Mouse (Mus musculus): ENCODE measurements around the gene Mtmr1. TPM values are rescaled to one million over a fixed set of nuclear protein-coding genes. Genes with fewer than 3 reads are reported as not detected.

Mtmr1 gene
- polyA plus RNA-seq, 1 experiment from 2014 or later: 17.1 TPM

DNA sequence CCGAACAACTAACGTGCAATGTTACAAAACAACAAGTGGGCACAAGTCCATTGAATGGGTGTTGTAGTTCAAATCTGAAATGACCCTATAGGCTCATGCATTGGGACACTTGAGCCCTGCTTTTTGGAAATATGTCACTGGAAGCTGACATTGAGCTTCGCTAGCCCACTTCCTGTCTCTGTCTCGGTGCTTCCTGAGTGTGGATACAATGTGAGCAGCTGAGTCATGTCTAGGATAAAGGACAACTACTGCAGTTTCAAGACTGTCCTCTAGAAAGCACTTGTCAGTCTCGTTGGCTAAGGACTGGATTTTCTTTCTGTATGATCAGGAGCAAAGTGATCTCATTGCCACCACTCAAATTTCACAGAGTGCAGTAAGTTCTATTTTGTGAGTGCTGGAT, 78.4 kb downstream of the Mtmr1 start:
- Histone ChIP-seq H3K27ac (replicated peaks in 1 of 2; ENCODE audit: control insufficient read depth in 1 of 2, insufficient read depth in 1 of 2, low read depth in 2 of 2, low read length in 2 of 2) (no peak overlapping the region), H3K9ac (ENCODE audit: low read length) (no peak overlapping the region), H3K4me2 (ENCODE audit: low read length) (no peak overlapping the region), H3K4me1 (ENCODE audit: control insufficient read depth in 2 of 2, insufficient read depth in 2 of 2, low read length in 2 of 2) (no peaks in the 10 kb centered on the region), H3K36me3 (ENCODE audit: control insufficient read depth, insufficient read depth, low read length) (peaks cover 22% of the 10 kb centered on the region), H3K27me3 (ENCODE audit: control insufficient read depth, insufficient read depth, low read length) (no peaks in the 10 kb centered on the region), H3K4me3 (ENCODE audit: control insufficient read depth in 1 of 2, insufficient read depth in 1 of 2, low read depth in 1 of 2, low read length in 2 of 2) (no peak overlapping the region), H3K9me3 (ENCODE audit: control insufficient read depth, low read length) (no peaks in the 10 kb centered on the region)
- WGBS: 68% methylated on average over 5 of the region's 5 CpGs
- no peak for ATAC-seq (ENCODE audit: insufficient number of reproducible peaks, insufficient read depth, low FRiP score, low read depth)

- 69% methylated on average over 6 of the region's 6 CpGs for WGBS
- Histone ChIP-seq H3K4me1 (ENCODE audit: control insufficient read depth in 2 of 2, insufficient read depth in 2 of 2, low read length in 2 of 2) (no peaks in the 10 kb centered on the region), H3K9me3 (ENCODE audit: control insufficient read depth, low read length) (no peaks in the 10 kb centered on the region), H3K4me3 (ENCODE audit: control insufficient read depth in 1 of 2, insufficient read depth in 1 of 2, low read depth in 1 of 2, low read length in 2 of 2) (no peak overlapping the region), H3K27ac (replicated peaks in 1 of 2; ENCODE audit: control insufficient read depth in 1 of 2, insufficient read depth in 1 of 2, low read depth in 2 of 2, low read length in 2 of 2) (no peak overlapping the region), H3K36me3 (ENCODE audit: control insufficient read depth, insufficient read depth, low read length) (no peaks in the 10 kb centered on the region), H3K4me2 (ENCODE audit: low read length) (no peak overlapping the region), H3K27me3 (ENCODE audit: control insufficient read depth, insufficient read depth, low read length) (no peaks in the 10 kb centered on the region), H3K9ac (ENCODE audit: low read length) (no peak overlapping the region)
- ATAC-seq (ENCODE audit: insufficient number of reproducible peaks, insufficient read depth, low FRiP score, low read depth): no peak
Observed at GRCm38 (mm10) chrX:71456078-71456737, 91.6 kb downstream of the Mtmr1 start.

GRCm38 (mm10) chrX:71464138-71464826, 99.7 kb downstream of the Mtmr1 start:
- Histone ChIP-seq H3K4me1 (ENCODE audit: control insufficient read depth in 2 of 2, insufficient read depth in 2 of 2, low read length in 2 of 2) (no peaks in the 10 kb centered on the region), H3K9me3 (ENCODE audit: control insufficient read depth, low read length) (no peaks in the 10 kb centered on the region), H3K27me3 (ENCODE audit: control insufficient read depth, insufficient read depth, low read length) (no peaks in the 10 kb centered on the region), H3K36me3 (ENCODE audit: control insufficient read depth, insufficient read depth, low read length) (no peaks in the 10 kb centered on the region), H3K4me2 (ENCODE audit: low read length) (no peak overlapping the region), H3K4me3 (ENCODE audit: control insufficient read depth in 1 of 2, insufficient read depth in 1 of 2, low read depth in 1 of 2, low read length in 2 of 2) (no peak overlapping the region), H3K9ac (ENCODE audit: low read length) (no peak overlapping the region), H3K27ac (replicated peaks in 1 of 2; ENCODE audit: control insufficient read depth in 1 of 2, insufficient read depth in 1 of 2, low read depth in 2 of 2, low read length in 2 of 2) (no peak overlapping the region)
- WGBS: 55% methylated on average over 7 of the region's 7 CpGs
- no peak for ATAC-seq (ENCODE audit: insufficient number of reproducible peaks, insufficient read depth, low FRiP score, low read depth)

DNA sequence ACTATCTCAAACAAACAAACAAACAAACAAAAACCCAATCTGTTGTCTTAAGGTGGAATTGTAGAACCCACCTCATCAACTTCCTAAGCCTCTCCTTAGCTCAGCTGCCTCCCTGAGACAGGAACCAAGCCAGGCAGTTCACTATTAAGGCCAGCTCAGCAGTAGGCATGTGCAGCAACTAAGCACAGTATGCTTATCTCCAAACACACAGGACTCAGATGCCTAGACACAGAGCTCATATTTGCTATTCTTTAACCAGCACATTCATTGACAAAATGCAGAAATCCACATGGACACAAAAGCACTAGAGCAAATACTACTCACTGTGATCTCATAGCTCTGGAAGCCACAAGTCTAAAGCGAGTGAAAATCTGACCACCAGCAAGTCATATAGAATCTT, 100.9 kb downstream of the Mtmr1 start:
- Histone ChIP-seq H3K9me3 (ENCODE audit: control insufficient read depth, low read length) (no peaks in the 10 kb centered on the region), H3K4me1 (ENCODE audit: control insufficient read depth in 2 of 2, insufficient read depth in 2 of 2, low read length in 2 of 2) (no peaks in the 10 kb centered on the region), H3K4me3 (ENCODE audit: control insufficient read depth in 1 of 2, insufficient read depth in 1 of 2, low read depth in 1 of 2, low read length in 2 of 2) (no peak overlapping the region), H3K36me3 (ENCODE audit: control insufficient read depth, insufficient read depth, low read length) (no peaks in the 10 kb centered on the region), H3K27me3 (ENCODE audit: control insufficient read depth, insufficient read depth, low read length) (no peaks in the 10 kb centered on the region), H3K27ac (replicated peaks in 1 of 2; ENCODE audit: control insufficient read depth in 1 of 2, insufficient read depth in 1 of 2, low read depth in 2 of 2, low read length in 2 of 2) (0 out of 4 replicates have a peak overlapping the region, but pooled peaks of 1 of the 2 experiments have one; percentile 14), H3K4me2 (ENCODE audit: low read length) (no peak overlapping the region), H3K9ac (ENCODE audit: low read length) (no peak overlapping the region)
- WGBS: 52% methylated on average over 1 of the region's 1 CpGs
- no peak for ATAC-seq (ENCODE audit: insufficient number of reproducible peaks, insufficient read depth, low FRiP score, low read depth)

GRCm38 (mm10) chrX:71467491-71467890, 102.9 kb downstream of the Mtmr1 start:
- ATAC-seq (ENCODE audit: insufficient number of reproducible peaks, insufficient read depth, low FRiP score, low read depth): no peak
- no peaks in the 10 kb centered on the region for H3K36me3 ChIP-seq (ENCODE audit: control insufficient read depth, insufficient read depth, low read length)
- no peaks in the 10 kb centered on the region for H3K27me3 ChIP-seq (ENCODE audit: control insufficient read depth, insufficient read depth, low read length)
- no peaks in the 10 kb centered on the region for H3K9me3 ChIP-seq (ENCODE audit: control insufficient read depth, low read length)
- no peak overlapping the region for H3K4me2 ChIP-seq (ENCODE audit: low read length)
- no peak overlapping the region for H3K9ac ChIP-seq (ENCODE audit: low read length)
- 90% methylated on average over 3 of the region's 3 CpGs for WGBS
- no peak overlapping the region for H3K27ac ChIP-seq (replicated peaks in 1 of 2; ENCODE audit: control insufficient read depth in 1 of 2, insufficient read depth in 1 of 2, low read depth in 2 of 2, low read length in 2 of 2)
- H3K4me3 ChIP-seq (ENCODE audit: control insufficient read depth in 1 of 2, insufficient read depth in 1 of 2, low read depth in 1 of 2, low read length in 2 of 2): no peak overlapping the region
- no peaks in the 10 kb centered on the region for H3K4me1 ChIP-seq (ENCODE audit: control insufficient read depth in 2 of 2, insufficient read depth in 2 of 2, low read length in 2 of 2)

Other genes starting within 250 kb of the Mtmr1 start
- 5.4 and 5.7 TPM in 2 replicates for gene Mtm1, start 154.0 kb upstream of the Mtmr1 start, polyA plus RNA-seq (2014; fragmentation: Nextera tagmentation; extraction: Ambion mirVana)
- 26.4 and 28.5 TPM in 2 replicates for gene Cd99l2, start 128.1 kb downstream of the Mtmr1 start, polyA plus RNA-seq (2014; fragmentation: Nextera tagmentation; extraction: Ambion mirVana)
- 134 and 138 TPM in 2 replicates for gene Hmgb3, start 191.2 kb downstream of the Mtmr1 start, polyA plus RNA-seq (2014; fragmentation: Nextera tagmentation; extraction: Ambion mirVana)